Mouse (Mus musculus) gastrocnemius, postnatal 36 days (tissue): ENCODE data around the gene Rnf31. TPM values are rescaled to one million over a fixed set of nuclear protein-coding genes. Genes with fewer than 3 reads are reported as not detected.

Source experiments
- DNase-seq, 2 experiments: peaks; one replicate each; pipeline ENCODE4 v3.0.0; 2022
- intact Hi-C: fragments of 180-260 bp; cut with DNase I; formaldehyde crosslinking; loops from one replicate; pipeline ENCODE4 v1.15.1; 2025
- long read RNA-seq, 2 experiments: library from polyadenylated mRNA; stranded (forward); transcript quantifications; one replicate each; pipeline ENCODE4 v2.0.0; 2021
- total RNA-seq, 2 experiments: library from RNA; stranded (reverse); gene quantifications; 2 replicates each; pipeline ENCODE4 v1.2.3; 2021

The Rnf31 gene
- 10 to 100 TPM; 18.8 to 19.6 TPM for total RNA-seq
- long read RNA-seq, experiment 1, partial matches to known transcripts: 1 of 3 reads
- long read RNA-seq, experiment 1, other reads (novel, unspliced or antisense): 0 of 3 reads
- long read RNA-seq, experiment 2, partial matches to known transcripts: 1 of 4 reads
- long read RNA-seq, experiment 2, other reads (novel, unspliced or antisense): 1 of 4 reads

GRCm38 (mm10) chr14:55591331-55591891 lies at the start of gene Rnf31:
Rnf31 (plus strand) TSS chr14:55591708.
- intact Hi-C loops: loop anchor here (5.0 kb wide), 1 partner anchor 41 kb away; no protein-coding TSS in a partner anchor
- DNase-seq: peak; percentile 91 to 93

GRCm38 (mm10) chr14:55542268-55542667 lies 49.2 kb upstream of the Rnf31 start:
- no peak for DNase-seq
- intact Hi-C loops: no loop called here

DNA sequence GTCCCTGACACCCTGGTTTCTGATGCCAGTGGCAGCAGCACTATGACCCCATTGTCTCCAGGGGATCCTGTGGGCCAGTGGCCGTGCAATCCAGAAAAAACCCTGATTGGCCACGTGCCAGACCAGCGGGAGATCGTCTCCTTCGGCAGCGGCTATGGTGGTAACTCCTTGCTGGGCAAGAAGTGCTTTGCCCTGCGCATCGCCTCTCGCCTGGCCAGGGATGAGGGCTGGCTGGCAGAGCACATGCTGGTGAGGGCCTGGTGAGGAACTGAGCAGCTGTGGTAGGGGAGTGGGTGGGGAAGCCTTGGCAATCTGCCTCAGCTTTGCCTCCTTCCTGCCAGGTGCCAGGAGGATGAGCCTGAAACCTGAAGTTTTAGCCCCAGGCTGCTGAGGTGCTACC lies 47.2 kb upstream of the Rnf31 start:
- DNase-seq: no peak

GRCm38 (mm10) chr14:55550191-55550590 lies 41.3 kb upstream of the Rnf31 start:
- intact Hi-C loops: no loop called here
- no peak for DNase-seq

More for the DNA sequence above, 47.2 kb upstream of the Rnf31 start:
- intact Hi-C loops: no loop called here

DNA sequence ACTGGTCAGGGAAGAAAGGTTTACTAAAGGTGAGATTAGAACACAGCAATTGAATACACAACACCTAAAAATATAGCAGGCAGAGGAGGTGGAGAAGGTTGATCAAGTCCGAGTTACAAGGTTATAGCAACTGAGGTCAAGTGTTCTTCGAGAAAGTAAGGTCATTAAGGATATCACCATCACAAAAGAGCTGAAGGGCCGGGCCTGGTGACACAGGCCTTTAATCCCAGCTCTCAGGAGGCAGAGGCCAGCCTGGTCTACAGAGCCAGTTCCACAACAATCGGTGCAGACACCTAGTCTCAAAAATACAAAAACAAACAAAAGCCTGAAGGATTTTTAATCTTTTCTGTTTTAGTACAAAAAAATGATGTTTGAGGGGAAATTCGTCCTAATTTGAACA lies 40.2 kb upstream of the Rnf31 start:
- intact Hi-C loops: no loop called here

DNA sequence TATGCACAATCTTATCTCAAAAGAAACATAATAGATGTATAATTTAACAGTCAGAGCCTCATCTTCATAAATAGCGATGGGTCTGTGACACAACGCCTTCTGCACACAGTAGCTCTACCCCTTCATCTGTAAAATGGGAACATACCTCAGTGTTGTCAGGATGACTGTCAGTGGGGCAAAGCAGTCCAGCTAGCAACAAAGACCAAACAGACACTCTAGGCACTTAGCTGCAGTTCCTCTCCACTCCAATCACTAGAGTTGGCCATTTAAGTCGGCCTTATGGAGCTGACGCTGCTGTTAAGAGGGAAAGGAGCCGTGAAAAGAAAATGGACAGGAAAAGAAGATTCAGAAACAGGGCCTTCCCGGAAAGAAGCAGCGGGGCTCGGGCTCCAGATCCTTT lies 39.7 kb upstream of the Rnf31 start:
- no peak for DNase-seq
- intact Hi-C loops: no loop called here

More for the DNA sequence above, 40.2 kb upstream of the Rnf31 start:
- no peak for DNase-seq

- intact Hi-C loops: no loop called here
Measured at GRCm38 (mm10) chr14:55554635-55555034, 36.9 kb upstream of the Rnf31 start.

DNA sequence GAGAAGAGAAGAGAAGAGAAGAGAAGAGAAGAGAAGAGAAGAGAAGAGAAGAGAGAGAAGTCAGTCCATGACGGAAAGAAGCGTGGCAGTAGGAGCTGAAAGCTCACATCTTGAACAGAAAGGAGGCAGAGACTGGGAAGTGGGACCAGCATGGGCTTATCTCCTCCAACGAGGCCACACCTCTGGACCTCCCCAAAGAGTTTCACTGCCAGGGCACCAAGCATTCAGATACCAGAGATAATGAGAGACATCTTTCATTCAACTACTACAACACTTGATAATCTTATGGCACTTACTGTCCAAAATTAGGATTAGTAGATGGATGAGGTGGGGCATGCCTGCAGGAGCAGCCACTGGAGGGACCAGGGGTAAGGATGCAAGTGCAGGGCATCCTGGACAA lies 35.7 kb upstream of the Rnf31 start:
- DNase-seq: no peak
- intact Hi-C loops: no loop called here

More at GRCm38 (mm10) chr14:55554635-55555034, 36.9 kb upstream of the Rnf31 start:
- no peak for DNase-seq

DNA sequence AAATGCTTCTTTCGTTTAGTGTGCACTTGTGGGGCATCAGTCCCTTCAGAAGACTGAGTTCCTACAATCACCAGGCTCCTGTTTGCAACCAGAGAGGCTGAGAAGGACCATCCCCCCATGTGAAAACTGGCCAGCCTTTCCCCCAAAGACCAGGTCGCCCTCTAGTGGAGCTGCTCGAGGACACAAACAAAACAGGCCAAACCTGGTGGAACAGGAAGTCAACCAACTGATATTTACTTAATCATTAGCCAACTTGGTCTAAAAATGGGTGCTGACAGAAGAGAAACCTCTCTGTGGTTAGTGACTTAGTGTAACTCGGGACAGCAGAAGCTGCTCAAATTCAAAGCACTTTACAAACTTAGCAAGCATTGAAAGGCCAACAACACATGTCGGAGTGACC lies 34.5 kb upstream of the Rnf31 start:
- intact Hi-C loops: loop anchor here (1.0 kb wide), 1 partner anchor 60 kb away; no protein-coding TSS in a partner anchor
- DNase-seq: peak; percentile 54 to 65

GRCm38 (mm10) chr14:55557587-55557986 lies 33.9 kb upstream of the Rnf31 start:
- intact Hi-C loops: loop anchor here (1.0 kb wide), 1 partner anchor 60 kb away; no protein-coding TSS in a partner anchor

GRCm38 (mm10) chr14:55558740-55559448 lies 32.6 kb upstream of the Rnf31 start:
- intact Hi-C loops: no loop called here
- DNase-seq: no peak

More at GRCm38 (mm10) chr14:55557587-55557986, 33.9 kb upstream of the Rnf31 start:
- no peak for DNase-seq

- intact Hi-C loops: loop anchor here (5.0 kb wide), 1 partner anchor 43 kb away; the partner anchor contains the start of gene Irf9
Measured at GRCm38 (mm10) chr14:55559799-55560201, 31.7 kb upstream of the Rnf31 start, which contains the start of gene Dcaf11. Dcaf11 (plus strand) TSS chr14:55560006.

GRCm38 (mm10) chr14:55560202-55561073 lies 31.1 kb upstream of the Rnf31 start, which contains the start of gene A730061H03Rik:
A730061H03Rik (minus strand) TSS chr14:55560406.
- DNase-seq: peak; percentile 97 to 98
- intact Hi-C loops: loop anchor here (5.0 kb wide), 1 partner anchor 42 kb away; the partner anchor contains the start of gene Irf9

More at GRCm38 (mm10) chr14:55559799-55560201, 31.7 kb upstream of the Rnf31 start, which contains the start of gene Dcaf11:
- peak; percentile 86 to 87 for DNase-seq

- intact Hi-C loops: loop anchor here (2.0 to 5.0 kb wide), 2 partner anchors 15 to 40 kb away; partner anchors contain the start of gene Irf9
- no peak for DNase-seq
Measured at GRCm38 (mm10) chr14:55561860-55562259, 29.6 kb upstream of the Rnf31 start.

DNA sequence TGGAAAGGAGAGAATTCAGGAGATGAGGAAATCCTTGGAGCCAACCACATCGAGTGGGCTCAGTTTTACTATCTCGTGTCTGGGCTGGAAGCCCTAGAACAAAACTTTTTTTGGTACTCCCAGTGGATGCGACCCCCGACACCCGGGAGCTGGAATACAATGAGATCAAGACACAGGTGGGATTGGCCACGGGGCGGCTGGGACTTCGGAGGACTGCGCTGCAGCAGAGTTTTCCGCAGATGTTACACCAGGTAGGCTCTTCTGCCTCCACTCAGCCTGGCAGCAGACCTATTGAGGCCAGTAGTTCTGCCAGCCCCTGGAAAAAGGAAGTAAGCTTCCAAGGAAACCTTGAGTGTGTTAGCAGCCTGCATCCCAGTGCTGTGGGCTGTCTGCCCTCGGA lies 28.3 kb upstream of the Rnf31 start:
- no peak for DNase-seq
- intact Hi-C loops: loop anchor here (2.0 to 5.0 kb wide), 2 partner anchors 14 to 39 kb away; partner anchors contain the start of gene Irf9

- intact Hi-C loops: no loop called here
- no peak for DNase-seq
Measured at GRCm38 (mm10) chr14:55565748-55566147, 25.8 kb upstream of the Rnf31 start.

GRCm38 (mm10) chr14:55567496-55567895 lies 24.0 kb upstream of the Rnf31 start:
- intact Hi-C loops: no loop called here
- no peak for DNase-seq

DNA sequence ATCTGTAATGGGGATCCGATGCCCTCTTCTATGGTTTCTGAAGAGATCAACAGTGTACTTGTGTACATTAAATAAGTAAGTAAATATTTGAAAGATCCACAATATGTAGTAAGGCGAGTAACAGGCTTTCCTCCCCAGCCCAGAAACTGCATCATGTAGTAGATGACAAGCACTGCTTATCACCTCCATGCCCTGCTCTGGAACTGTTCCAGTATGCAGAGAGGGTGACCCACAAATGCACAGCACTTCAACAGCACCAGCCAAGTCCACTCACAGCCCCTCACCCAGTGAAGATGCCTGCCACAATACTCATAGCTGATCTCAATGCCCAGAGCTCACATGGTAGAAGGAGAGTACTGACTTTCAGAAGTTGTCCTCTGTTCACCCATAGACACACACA lies 20.9 kb upstream of the Rnf31 start:
- intact Hi-C loops: no loop called here

DNA sequence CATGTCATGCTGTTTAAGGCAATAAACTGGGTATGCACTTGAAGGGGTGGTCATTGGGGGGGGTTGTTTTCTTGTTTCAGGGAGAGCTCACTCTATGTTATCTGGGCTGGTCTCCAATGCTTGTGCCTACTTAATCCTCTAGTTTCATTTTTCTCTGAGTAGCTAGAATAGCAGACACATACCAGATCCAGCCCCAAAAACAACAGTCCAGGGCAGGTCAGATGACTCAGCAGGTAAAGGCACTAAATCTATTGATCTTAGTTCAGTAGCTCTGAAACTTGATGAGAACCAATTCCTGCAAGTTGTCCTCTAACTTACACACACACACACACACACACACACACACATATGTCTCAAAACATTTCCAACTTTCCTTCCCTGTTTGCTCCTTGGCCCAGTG lies 19.7 kb upstream of the Rnf31 start:
- no peak for DNase-seq
- intact Hi-C loops: no loop called here

More for the DNA sequence above, 20.9 kb upstream of the Rnf31 start:
- no peak for DNase-seq

GRCm38 (mm10) chr14:55575302-55575701 lies 16.2 kb upstream of the Rnf31 start, which contains the start of gene Fitm1:
Fitm1 (plus strand) TSS chr14:55575617.
- DNase-seq: peak; percentile 39 to 57
- intact Hi-C loops: no loop called here
